Mouse (Mus musculus) heart, postnatal 0 days (tissue): Measurements from ENCODE around the gene Gnao1. TPM values are rescaled to one million over a fixed set of nuclear protein-coding genes. Genes with fewer than 3 reads are reported as not detected.

ENCODE experiments used
- ATAC-seq: fragments of 200-750 bp; cut with Nextera tagmentation; 2 replicates; pipeline ENCODE4 v1.8.0; 2017; ENCODE audit warnings: low read depth, moderate number of reproducible peaks, moderate library complexity; ENCODE audit not compliant: insufficient read depth
- DNase-seq: peaks from one replicate; pipeline ENCODE4 v3.0.0-alpha.2; 2016; ENCODE audit warnings: low spot score
- H3K27ac ChIP-seq: fragments of 300-500 bp; sonication (generic); 2 replicates; pipeline ENCODE4 v1.5.1; 2014; ENCODE audit warnings: low read depth, mild to moderate bottlenecking
- H3K27me3 ChIP-seq: fragments of 300-500 bp; sonication (generic); 2 replicates; pipeline ENCODE4 v1.6.1; 2014; ENCODE audit warnings: low read length, mixed read lengths; ENCODE audit not compliant: control insufficient read depth, insufficient read depth
- H3K36me3 ChIP-seq: fragments of 300-500 bp; sonication (generic); replicated peaks from 2 replicates; pipeline ENCODE4 v1.6.1; 2014; ENCODE audit warnings: low read length, mixed read lengths; ENCODE audit not compliant: control insufficient read depth, insufficient read depth
- H3K4me1 ChIP-seq: fragments of 300-500 bp; sonication (generic); 2 replicates; pipeline ENCODE4 v1.6.1; 2014; ENCODE audit warnings: antibody characterized with exemption; ENCODE audit not compliant: control insufficient read depth, insufficient read depth
- H3K4me2 ChIP-seq: fragments of 300-500 bp; sonication (generic); 2 replicates; pipeline ENCODE4 v1.6.1; 2014; ENCODE audit warnings: low read depth, mild to moderate bottlenecking, low read length, moderate library complexity
- H3K4me3 ChIP-seq: fragments of 300-500 bp; sonication (generic); 2 replicates; pipeline ENCODE4 v1.5.1; 2014; ENCODE audit warnings: low read depth, low read length
- H3K9ac ChIP-seq: fragments of 300-500 bp; sonication (generic); replicated peaks from 2 replicates; pipeline ENCODE4 v1.6.1; 2014; ENCODE audit warnings: low read depth, low read length, mixed read lengths
- H3K9me3 ChIP-seq: fragments of 300-500 bp; sonication (generic); replicated peaks from 2 replicates; pipeline ENCODE4 v1.6.1; 2016; ENCODE audit warnings: low read length; ENCODE audit not compliant: control insufficient read depth
- CTCF ChIP-seq: IDR thresholded peaks from 2 replicates; pipeline ENCODE4 v1.5.1; 2016; ENCODE audit warnings: antibody characterized with exemption, control low read depth, low read depth
- EP300 ChIP-seq: IDR thresholded peaks from 2 replicates; pipeline ENCODE4 v1.6.1; 2016; ENCODE audit warnings: antibody characterized with exemption, low read depth
- WGBS: fragments of 180-500 bp; shearing (Covaris S2); extraction: QIAGEN DNeasy Blood & Tissue Kit; methylation state at CpG from one replicate; pipeline ENCODE4 v1.1.7; 2014; 5-methylcytosine and 5-hydroxymethylcytosine counted together
- polyA plus RNA-seq: library from polyadenylated mRNA; unstranded; fragments of >200 nt; fragmentation: Nextera tagmentation; extraction: Ambion mirVana; gene quantifications from 2 replicates; pipeline ENCODE4 v1.2.1, GENCODE M21; 2015
- total RNA-seq: library from RNA; depleted of rRNA; stranded (reverse); fragments of >200 nt; gene quantifications from 2 replicates; pipeline ENCODE4 v1.2.3, GENCODE M21; 2014; ENCODE audit warnings: low replicate concordance

Gnao1 gene
- total and polyA plus RNA-seq, 2 experiments from 2014 or later, result 5.9 to 10.7 TPM

GRCm38 (mm10) chr8:93878396-93878795, 68.6 kb downstream of the Gnao1 start:
- WGBS, result 81% methylated on average over 4 of the region's 4 CpGs
- Histone ChIP-seq H3K9ac (no peak overlapping the region), H3K27me3 (no peaks in the 10 kb centered on the region), H3K27ac (no peak overlapping the region), H3K4me3 (no peak overlapping the region), H3K4me1 (no peaks in the 10 kb centered on the region), H3K9me3 (no peaks in the 10 kb centered on the region), H3K4me2 (no peak overlapping the region), H3K36me3 (no peaks in the 10 kb centered on the region)
- ATAC-seq (no peak), DNase-seq (no peak)
- TF ChIP-seq EP300, result no peak
- TF ChIP-seq CTCF, result no peak

- Histone ChIP-seq H3K27me3 (no peaks in the 10 kb centered on the region), H3K9me3 (no peaks in the 10 kb centered on the region), H3K4me3 (no peak overlapping the region), H3K36me3 (no peaks in the 10 kb centered on the region), H3K27ac (no peak overlapping the region), H3K4me2 (no peak overlapping the region), H3K9ac (no peak overlapping the region), H3K4me1 (no peaks in the 10 kb centered on the region)
- TF ChIP-seq CTCF (no peak), EP300 (no peak)
- ATAC-seq (no peak), DNase-seq (no peak)
- WGBS, result 65% methylated on average over 7 of the region's 7 CpGs
Measured at GRCm38 (mm10) chr8:93879966-93880365, 70.2 kb downstream of the Gnao1 start.

- Histone ChIP-seq H3K4me3 (no peak overlapping the region), H3K9ac (no peak overlapping the region), H3K4me2 (no peak overlapping the region), H3K27me3 (no peaks in the 10 kb centered on the region), H3K4me1 (no peaks in the 10 kb centered on the region), H3K36me3 (no peaks in the 10 kb centered on the region), H3K27ac (no peak overlapping the region), H3K9me3 (no peaks in the 10 kb centered on the region)
- no peak for ATAC-seq
- DNase-seq, result no peak
- no peak for TF ChIP-seq EP300
- no peak for TF ChIP-seq CTCF
- WGBS, result 89% methylated on average over 6 of the region's 6 CpGs
Measured at GRCm38 (mm10) chr8:93881381-93881780, 71.6 kb downstream of the Gnao1 start.

- Histone ChIP-seq H3K27me3 (no peaks in the 10 kb centered on the region), H3K9me3 (no peaks in the 10 kb centered on the region), H3K9ac (no peak overlapping the region), H3K4me2 (no peak overlapping the region), H3K4me1 (no peaks in the 10 kb centered on the region), H3K36me3 (no peaks in the 10 kb centered on the region), H3K27ac (no peak overlapping the region), H3K4me3 (no peak overlapping the region)
- DNase-seq (no peak), ATAC-seq (no peak)
- TF ChIP-seq CTCF, result no peak
- no peak for TF ChIP-seq EP300
Measured at GRCm38 (mm10) chr8:93883241-93883640, 73.5 kb downstream of the Gnao1 start.

- DNase-seq (no peak), ATAC-seq (no peak)
- TF ChIP-seq EP300, result no peak
- TF ChIP-seq CTCF, result no peak
- H3K4me1 ChIP-seq, result peaks cover 3% of the 10 kb centered on the region; the same call in 1 of the 2 replicates
- 87% methylated on average over 4 of the region's 4 CpGs for WGBS
- H3K9me3 ChIP-seq, result no peaks in the 10 kb centered on the region
- no peak overlapping the region for H3K4me3 ChIP-seq
- no peaks in the 10 kb centered on the region for H3K36me3 ChIP-seq
- no peak overlapping the region for H3K4me2 ChIP-seq
- no peak overlapping the region for H3K9ac ChIP-seq
- no peaks in the 10 kb centered on the region for H3K27me3 ChIP-seq
- H3K27ac ChIP-seq, result no peak overlapping the region
Measured at GRCm38 (mm10) chr8:93883771-93884170, 74.0 kb downstream of the Gnao1 start.

GRCm38 (mm10) chr8:93884316-93884715, 74.5 kb downstream of the Gnao1 start:
- TF ChIP-seq EP300, result no peak
- no peak for TF ChIP-seq CTCF
- no peak for ATAC-seq
- Histone ChIP-seq H3K36me3 (no peaks in the 10 kb centered on the region), H3K27ac (no peak overlapping the region), H3K9ac (no peak overlapping the region), H3K4me2 (no peak overlapping the region), H3K9me3 (no peaks in the 10 kb centered on the region), H3K27me3 (no peaks in the 10 kb centered on the region), H3K4me1 (peaks cover 8% of the 10 kb centered on the region; the same call in 1 of the 2 replicates), H3K4me3 (no peak overlapping the region)
- no peak for DNase-seq
- 78% methylated on average over 7 of the region's 7 CpGs for WGBS
